Mouse (Mus musculus): ENCODE results near the gene Micu1.

DNA sequence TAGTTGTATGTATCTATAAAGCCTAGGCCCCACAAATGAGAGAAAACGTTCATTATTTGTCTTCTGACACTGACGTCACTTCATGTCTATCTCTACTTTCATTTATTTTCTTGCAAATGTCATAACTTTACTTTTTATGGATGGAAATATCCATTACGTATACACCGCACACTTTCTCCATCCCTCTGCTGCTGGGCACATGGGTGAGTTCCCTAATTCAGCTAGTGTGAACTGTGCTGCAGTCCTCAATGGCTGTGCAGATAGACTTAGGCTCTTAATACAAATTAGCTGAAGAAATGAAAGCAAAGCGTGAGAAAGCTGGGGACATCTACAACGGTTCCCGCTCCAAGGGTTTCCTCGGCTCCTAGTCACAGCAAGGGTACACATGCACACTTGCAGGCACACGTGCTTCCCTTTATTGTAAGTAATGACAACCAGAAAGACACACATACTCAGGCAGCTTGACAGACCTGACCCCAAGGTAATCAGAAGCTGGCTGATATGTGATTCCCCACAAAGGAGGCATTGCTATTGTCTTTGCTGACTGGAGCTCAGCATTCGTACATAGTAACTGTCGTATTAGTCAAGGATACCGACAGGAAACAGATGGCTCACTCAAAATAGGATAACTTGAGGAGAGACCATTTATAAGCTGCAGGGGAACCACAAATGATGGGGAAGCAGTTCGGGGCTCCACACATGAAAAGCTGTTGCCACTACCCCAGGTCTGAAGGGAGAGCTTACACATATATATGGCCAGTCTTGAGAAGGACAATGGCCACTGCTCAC lies 36.6 kb upstream of the Micu1 start:
- TF ChIP-seq POLR2A (IDR thresholded peaks at IDR 0.05; ENCODE audit: low read depth, low read length) (no peak), CTCF (IDR thresholded peaks at IDR 0.05; ENCODE audit: borderline replicate concordance, insufficient read depth, low read length) (no peak)
